25 mouse cellular contexts compared by ENCODE assay signal in genomic region chr6:53730996-53731485, GRCm38 (mm10).
DNase-seq lines count a peak whose midpoint lies in the region; ATAC-seq lines count a peak whose summit lies in the region.
"Had no signal": no experiment of that assay in that cellular context is flagged by ENCODE, and none has a peak within 500 bp of the region (broad histone marks: within the 10 kb centered on the region; RNA-seq: fewer than 3 reads in every experiment).

No protein-coding gene starts in this region.

- ATAC-seq in forebrain, embryonic 15.5 days (replicated peaks), result no peak
- ATAC-seq in forebrain, embryonic 11.5 days (replicated peaks; ENCODE audit: low FRiP score), result no peak
- ATAC-seq in midbrain, embryonic 11.5 days (ENCODE audit: low FRiP score), result no peak
- ATAC-seq in midbrain, embryonic 13.5 days, result no peak
- ATAC-seq: intestine, embryonic 16.5 days had no signal

- WGBS in forebrain, embryonic 15.5 days, result 38% methylated on average over 5 of the region's 5 CpGs
- 89% methylated on average over 5 of the region's 5 CpGs for WGBS in forebrain, embryonic 11.5 days
- WGBS in midbrain, embryonic 11.5 days, result 87% methylated on average over 5 of the region's 5 CpGs
- WGBS in midbrain, embryonic 13.5 days, result 84% methylated on average over 5 of the region's 5 CpGs

- peak overlapping the region; percentile 18; the same call in 1 of the 2 replicates for H3K4me2 ChIP-seq in forebrain, embryonic 15.5 days (replicated peaks)
- H3K4me2 ChIP-seq in forebrain, embryonic 11.5 days (ENCODE audit: low read depth, low read length, severe bottlenecking), result no peak overlapping the region
- no peak overlapping the region for H3K4me2 ChIP-seq in midbrain, embryonic 11.5 days
- H3K4me2 ChIP-seq in midbrain, embryonic 13.5 days (replicated peaks), result no peak overlapping the region
- H3K4me2 ChIP-seq: embryonic facial prominence, embryonic 15.5 days; hindbrain, embryonic 13.5 days; lung, embryonic 15.5 days; midbrain, embryonic 12.5 days; neural tube, embryonic 15.5 days had no signal

- peak overlapping the region; percentile 51 for H3K27ac ChIP-seq in forebrain, embryonic 15.5 days (replicated peaks)
- H3K27ac ChIP-seq in forebrain, embryonic 11.5 days (ENCODE audit: low read depth, low read length), result no peak overlapping the region
- no peak overlapping the region for H3K27ac ChIP-seq in midbrain, embryonic 11.5 days (ENCODE audit: low read depth, low read length)
- no peak overlapping the region for H3K27ac ChIP-seq in midbrain, embryonic 13.5 days
- H3K27ac ChIP-seq: embryonic facial prominence, embryonic 10.5 days; embryonic facial prominence, embryonic 15.5 days; heart, embryonic 10.5 days; hindbrain, embryonic 13.5 days; lung, embryonic 15.5 days; midbrain, embryonic 12.5 days; neural tube, embryonic 15.5 days had no signal

- H3K4me3 ChIP-seq in forebrain, embryonic 15.5 days, result no peak overlapping the region
- H3K4me3 ChIP-seq in forebrain, embryonic 11.5 days (ENCODE audit: low read depth, low read length), result no peak overlapping the region
- no peak overlapping the region for H3K4me3 ChIP-seq in midbrain, embryonic 11.5 days (ENCODE audit: low read depth, low read length)
- no peak overlapping the region for H3K4me3 ChIP-seq in midbrain, embryonic 13.5 days (replicated peaks)
- H3K4me3 ChIP-seq: embryonic facial prominence, embryonic 10.5 days; embryonic facial prominence, embryonic 15.5 days; heart, embryonic 10.5 days; hindbrain, embryonic 13.5 days; lung, embryonic 15.5 days; midbrain, embryonic 12.5 days; neural tube, embryonic 15.5 days had no signal

- no peaks in the 10 kb centered on the region for H3K9me3 ChIP-seq in forebrain, embryonic 15.5 days
- no peaks in the 10 kb centered on the region for H3K9me3 ChIP-seq in forebrain, embryonic 11.5 days (ENCODE audit: control insufficient read depth, low read length)
- no peaks in the 10 kb centered on the region for H3K9me3 ChIP-seq in midbrain, embryonic 11.5 days (ENCODE audit: control insufficient read depth, low read length)
- H3K9me3 ChIP-seq in midbrain, embryonic 13.5 days, result no peaks in the 10 kb centered on the region
- H3K9me3 ChIP-seq: embryonic facial prominence, embryonic 10.5 days; embryonic facial prominence, embryonic 15.5 days; heart, embryonic 10.5 days; hindbrain, embryonic 13.5 days; lung, embryonic 15.5 days; midbrain, embryonic 12.5 days; neural tube, embryonic 15.5 days had no signal

- H3K9ac ChIP-seq in forebrain, embryonic 15.5 days (replicated peaks), result no peak overlapping the region
- no peak overlapping the region for H3K9ac ChIP-seq in forebrain, embryonic 11.5 days (ENCODE audit: low read length)
- H3K9ac ChIP-seq in midbrain, embryonic 11.5 days (ENCODE audit: low read length), result no peak overlapping the region
- no peak overlapping the region for H3K9ac ChIP-seq in midbrain, embryonic 13.5 days (replicated peaks)
- H3K9ac ChIP-seq: embryonic facial prominence, embryonic 15.5 days; hindbrain, embryonic 13.5 days; lung, embryonic 15.5 days; midbrain, embryonic 12.5 days; neural tube, embryonic 15.5 days had no signal

- H3K4me1 ChIP-seq in forebrain, embryonic 15.5 days, result peaks cover 13% of the 10 kb centered on the region
- H3K4me1 ChIP-seq in forebrain, embryonic 11.5 days (replicated peaks; ENCODE audit: control insufficient read depth, insufficient read depth, low read length), result no peaks in the 10 kb centered on the region
- no peaks in the 10 kb centered on the region for H3K4me1 ChIP-seq in midbrain, embryonic 11.5 days (ENCODE audit: control insufficient read depth, insufficient read depth, low read length)
- no peaks in the 10 kb centered on the region for H3K4me1 ChIP-seq in midbrain, embryonic 13.5 days (replicated peaks)
- H3K4me1 ChIP-seq: hindbrain, embryonic 13.5 days; lung, embryonic 15.5 days; midbrain, embryonic 12.5 days; neural tube, embryonic 15.5 days had no signal

- no peak for DNase-seq in forebrain, embryonic 11.5 days (ENCODE audit: low spot score)
- peak; percentile 21 to 71 for DNase-seq in kidney, adult 8-10 months
- DNase-seq in kidney, postnatal 25 days, result no peak
- peak; percentile 71 for DNase-seq in midbrain, embryonic 11.5 days (ENCODE audit: low spot score, missing footprints)
- DNase-seq in thymus, postnatal 0 days (ENCODE audit: low spot score), result no peak
- DNase-seq: adrenal gland, postnatal 14 days; cerebellum, adult 18-20 months; cerebellum, postnatal 25 days; gastrocnemius, postnatal 25 days; heart, adult 11 months; heart, postnatal 36 days; layer of hippocampus, adult 9-11 months; liver; retina, postnatal 1 day; right cerebral cortex, postnatal 14 days had no signal

- no peaks in the 10 kb centered on the region for H3K27me3 ChIP-seq in forebrain, embryonic 15.5 days
- no peaks in the 10 kb centered on the region for H3K27me3 ChIP-seq in forebrain, embryonic 11.5 days (ENCODE audit: control insufficient read depth, insufficient read depth, low read length)
- H3K27me3 ChIP-seq in midbrain, embryonic 11.5 days (ENCODE audit: control insufficient read depth, insufficient read depth, low read length), result no peaks in the 10 kb centered on the region
- no peaks in the 10 kb centered on the region for H3K27me3 ChIP-seq in midbrain, embryonic 13.5 days
- H3K27me3 ChIP-seq: embryonic facial prominence, embryonic 15.5 days; hindbrain, embryonic 13.5 days; midbrain, embryonic 12.5 days; neural tube, embryonic 15.5 days had no signal

- H3K36me3 ChIP-seq in forebrain, embryonic 15.5 days, result no peaks in the 10 kb centered on the region
- H3K36me3 ChIP-seq in forebrain, embryonic 11.5 days (ENCODE audit: control insufficient read depth, insufficient read depth, low read length), result no peaks in the 10 kb centered on the region
- no peaks in the 10 kb centered on the region for H3K36me3 ChIP-seq in midbrain, embryonic 11.5 days (ENCODE audit: control insufficient read depth, insufficient read depth, low read length)
- no peaks in the 10 kb centered on the region for H3K36me3 ChIP-seq in midbrain, embryonic 13.5 days
- H3K36me3 ChIP-seq: embryonic facial prominence, embryonic 10.5 days; embryonic facial prominence, embryonic 15.5 days; heart, embryonic 10.5 days; hindbrain, embryonic 13.5 days; lung, embryonic 15.5 days; midbrain, embryonic 12.5 days; neural tube, embryonic 15.5 days had no signal

Comparison
In these comparisons a context has a peak if more than half of its experiments do, and no peak if none do; other contexts are left out.
1. DNase-seq: peak in kidney, adult 8-10 months (2 of 2) and midbrain, embryonic 11.5 days (single experiment); none in forebrain, embryonic 11.5 days (single experiment), kidney, postnatal 25 days (0 of 2) and thymus, postnatal 0 days (single experiment).